ENCODE assay signal across 8 mouse cellular contexts in the genomic region with DNA sequence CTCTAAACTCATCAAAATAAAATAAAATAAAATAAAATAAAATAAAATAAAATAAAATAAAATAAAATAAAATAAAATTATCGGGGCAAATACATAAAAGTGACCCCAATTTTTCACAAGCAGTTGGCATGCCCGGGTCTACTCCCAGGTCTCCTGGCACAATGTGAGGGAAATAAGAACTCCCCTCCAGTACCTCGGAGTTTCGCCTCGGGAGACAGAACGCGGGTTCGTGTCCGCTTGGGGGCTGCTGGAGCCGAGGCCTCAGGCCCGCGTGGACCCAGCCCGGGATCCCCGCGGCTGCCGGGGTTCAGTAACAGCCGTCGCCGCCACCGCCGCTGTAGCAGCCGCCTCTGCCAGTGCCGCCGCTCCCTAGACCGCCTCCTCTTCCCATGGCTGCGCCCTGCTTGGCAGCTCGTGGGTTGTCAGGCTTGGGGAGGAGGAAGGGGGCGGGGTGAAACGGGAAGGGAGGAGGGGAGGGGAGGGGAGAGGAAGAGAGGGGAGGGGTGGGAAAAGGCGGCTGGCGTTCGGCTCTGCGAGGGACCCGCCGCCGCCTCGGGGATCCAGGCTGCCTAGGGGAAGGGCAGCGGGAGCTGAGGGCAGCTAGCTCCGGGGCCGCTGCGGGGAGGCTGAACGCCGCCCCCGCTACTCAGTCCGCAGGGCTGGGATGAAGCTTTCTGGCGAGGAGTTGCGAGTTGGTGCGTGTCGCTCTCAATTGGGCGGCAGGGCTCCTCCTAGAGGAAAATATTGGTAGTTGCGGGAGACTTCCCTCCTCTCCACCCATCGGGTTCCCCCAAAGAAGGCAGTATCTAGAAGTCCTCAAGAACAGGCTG. TPM values are rescaled to one million over a fixed set of nuclear protein-coding genes. Genes with fewer than 3 reads are reported as not detected.
DNase-seq lines count a peak whose midpoint lies in the region; ATAC-seq and TF ChIP-seq lines count a peak whose summit lies in the region.

Gene Ghr (minus strand): TSS at position 686 of the 830 bp plus-strand sequence.

- H3K9ac ChIP-seq in embryonic facial prominence, embryonic 15.5 days: peak within 1 kb of the TSS; percentile 71
- peak within 1 kb of the TSS; percentile 85 for H3K9ac ChIP-seq in heart, embryonic 11.5 days (ENCODE audit: low read depth, low read length)
- peak within 1 kb of the TSS; percentile 89 for H3K9ac ChIP-seq in kidney, embryonic 16.5 days (replicated peaks; ENCODE audit: low read length)
- peak within 1 kb of the TSS; percentile 82 for H3K9ac ChIP-seq in stomach, embryonic 14.5 days (replicated peaks; ENCODE audit: low read depth, low read length)

- peak within 1 kb of the TSS; percentile 12 for H3ac ChIP-seq in myocyte (ENCODE audit: control insufficient read depth, insufficient read length)

- ATAC-seq in embryonic facial prominence, embryonic 15.5 days (ENCODE audit: insufficient number of reproducible peaks, low FRiP score, low TSS enrichment, low read depth): peak; percentile 91
- peak; percentile 81 for ATAC-seq in heart, embryonic 11.5 days (replicated peaks; ENCODE audit: insufficient number of reproducible peaks, low FRiP score, low TSS enrichment)
- peak; percentile 94 for ATAC-seq in kidney, embryonic 16.5 days (ENCODE audit: low FRiP score, low TSS enrichment)
- ATAC-seq in stomach, embryonic 14.5 days (ENCODE audit: insufficient number of reproducible peaks, insufficient read depth, low FRiP score, low read depth): peak; percentile 87

- H3K4me3 ChIP-seq in bone marrow, adult 2 months (replicated peaks; ENCODE audit: control insufficient read depth, low read depth, low read length): peak within 1 kb of the TSS; percentile 39
- H3K4me3 ChIP-seq in embryonic facial prominence, embryonic 15.5 days (replicated peaks): peak within 1 kb of the TSS; percentile 77
- H3K4me3 ChIP-seq in heart, embryonic 11.5 days (ENCODE audit: low read depth, low read length): peak within 1 kb of the TSS; percentile 78
- peak within 1 kb of the TSS; percentile 87 for H3K4me3 ChIP-seq in kidney, embryonic 16.5 days (ENCODE audit: low read length)
- H3K4me3 ChIP-seq in myocyte: peak within 1 kb of the TSS; percentile 73
- peak within 1 kb of the TSS; percentile 77 for H3K4me3 ChIP-seq in stomach, embryonic 14.5 days (ENCODE audit: low read depth, low read length)

- under 1% methylated on average over 46 of the region's 52 CpGs for whole genome bisulfite sequencing in bone marrow, adult 2 months
- WGBS in embryonic facial prominence, embryonic 15.5 days: under 1% methylated on average over 51 of the region's 52 CpGs
- under 1% methylated on average over 51 of the region's 52 CpGs for WGBS in heart, embryonic 11.5 days (ENCODE audit: insufficient replicate concordance)
- WGBS in kidney, embryonic 16.5 days: under 1% methylated on average over 47 of the region's 52 CpGs
- WGBS in stomach, embryonic 14.5 days: 0% methylated on average over 51 of the region's 52 CpGs

- TF ChIP-seq CTCF in bone marrow, adult 2 months (IDR thresholded peaks at IDR 0.05; ENCODE audit: control insufficient read depth, insufficient read depth, low read length): peak; percentile 44; the same call in 1 of the 2 replicates

- no peaks in the 10 kb centered on the region for H3K9me3 ChIP-seq in embryonic facial prominence, embryonic 15.5 days (replicated peaks)
- no peaks in the 10 kb centered on the region for H3K9me3 ChIP-seq in heart, embryonic 11.5 days (replicated peaks; ENCODE audit: control insufficient read depth, low read length)
- H3K9me3 ChIP-seq in kidney, embryonic 16.5 days (ENCODE audit: low read length): no peaks in the 10 kb centered on the region
- H3K9me3 ChIP-seq in stomach, embryonic 14.5 days (ENCODE audit: control insufficient read depth, low read depth, low read length): no peaks in the 10 kb centered on the region

- no peak for TF ChIP-seq POLR2A in bone marrow, adult 2 months (IDR thresholded peaks at IDR 0.05; ENCODE audit: borderline replicate concordance, control insufficient read depth, low read depth, low read length)
- peak; percentile 96 for TF ChIP-seq POLR2A in myocyte (IDR thresholded peaks at IDR 0.05; ENCODE audit: insufficient read length, low read depth)

- H3K27ac ChIP-seq in bone marrow, adult 2 months (ENCODE audit: control insufficient read depth, insufficient read depth, low read depth, low read length, poor library complexity): no peak within 1 kb of the TSS
- H3K27ac ChIP-seq in embryonic facial prominence, embryonic 15.5 days (replicated peaks): peak within 1 kb of the TSS; percentile 97
- H3K27ac ChIP-seq in heart, embryonic 11.5 days (ENCODE audit: low read depth, low read length): peak within 1 kb of the TSS; percentile 92
- peak within 1 kb of the TSS; percentile 96 for H3K27ac ChIP-seq in kidney, embryonic 16.5 days (ENCODE audit: low read length)
- peak within 1 kb of the TSS; percentile 97 for H3K27ac ChIP-seq in stomach, embryonic 14.5 days (ENCODE audit: low read length)

- no peaks in the 10 kb centered on the region for H3K36me3 ChIP-seq in embryonic facial prominence, embryonic 15.5 days
- no peaks in the 10 kb centered on the region for H3K36me3 ChIP-seq in heart, embryonic 11.5 days (ENCODE audit: control insufficient read depth, insufficient read depth, low read length)
- H3K36me3 ChIP-seq in kidney, embryonic 16.5 days (ENCODE audit: insufficient read depth, low read length): no peaks in the 10 kb centered on the region
- H3K36me3 ChIP-seq in myocyte (ENCODE audit: control insufficient read depth, insufficient read depth): no peaks in the 10 kb centered on the region
- H3K36me3 ChIP-seq in stomach, embryonic 14.5 days (ENCODE audit: control insufficient read depth, insufficient read depth, low read length): no peaks in the 10 kb centered on the region

- H3K4me2 ChIP-seq in embryonic facial prominence, embryonic 15.5 days (replicated peaks): peak within 1 kb of the TSS; percentile 72
- H3K4me2 ChIP-seq in heart, embryonic 11.5 days: peak within 1 kb of the TSS; percentile 61
- peak within 1 kb of the TSS; percentile 76 for H3K4me2 ChIP-seq in kidney, embryonic 16.5 days (replicated peaks; ENCODE audit: low read depth, low read length)
- peak within 1 kb of the TSS; percentile 89 for H3K4me2 ChIP-seq in myocyte (ENCODE audit: low read depth)
- peak within 1 kb of the TSS; percentile 63 for H3K4me2 ChIP-seq in stomach, embryonic 14.5 days (replicated peaks; ENCODE audit: low read depth, low read length)

- H3K27me3 ChIP-seq in embryonic facial prominence, embryonic 15.5 days: no peaks in the 10 kb centered on the region
- H3K27me3 ChIP-seq in heart, embryonic 11.5 days (ENCODE audit: control insufficient read depth, insufficient read depth, low read length): no peaks in the 10 kb centered on the region
- H3K27me3 ChIP-seq in kidney, embryonic 16.5 days (ENCODE audit: insufficient read depth, low read length): no peaks in the 10 kb centered on the region
- H3K27me3 ChIP-seq in myocyte (ENCODE audit: control insufficient read depth, insufficient read depth, insufficient read length): no peaks in the 10 kb centered on the region
- H3K27me3 ChIP-seq in stomach, embryonic 14.5 days (ENCODE audit: control insufficient read depth, insufficient read depth, low read length): no peaks in the 10 kb centered on the region

- no peaks in the 10 kb centered on the region for H3K79me2 ChIP-seq in myocyte (ENCODE audit: control insufficient read depth, insufficient read depth)

- DNase-seq in A20 (ENCODE audit: low read depth, low spot score) (peak; percentile 58), liver (peak; percentile 82)

- no peaks in the 10 kb centered on the region for H3K4me1 ChIP-seq in bone marrow, adult 2 months (ENCODE audit: control insufficient read depth, insufficient read depth, low read length)
- peaks cover 16% of the 10 kb centered on the region for H3K4me1 ChIP-seq in embryonic facial prominence, embryonic 15.5 days
- peaks cover 19% of the 10 kb centered on the region; the same call in 1 of the 2 replicates for H3K4me1 ChIP-seq in heart, embryonic 11.5 days (ENCODE audit: control insufficient read depth, insufficient read depth, low read length)
- H3K4me1 ChIP-seq in kidney, embryonic 16.5 days (ENCODE audit: insufficient read depth, low read length): peaks cover 20% of the 10 kb centered on the region
- H3K4me1 ChIP-seq in stomach, embryonic 14.5 days (ENCODE audit: control insufficient read depth, insufficient read depth, low read length): peaks cover 21% of the 10 kb centered on the region

TF ChIP-seq in myocyte, 11 proteins besides CTCF, POLR2A, EP300 and RAD21:
- TF ChIP-seq POLR2AphosphoS2 (IDR thresholded peaks at IDR 0.05; ENCODE audit: insufficient read length, low read depth): peak; percentile 86
- no peak for TF ChIP-seq CEBPB (IDR thresholded peaks at IDR 0.05; ENCODE audit: insufficient read depth, poor library complexity, severe bottlenecking)
- TF ChIP-seq MYOD1 (IDR thresholded peaks at IDR 0.05; ENCODE audit: control insufficient read depth in 1 of 3, insufficient read length in 2 of 3, low read depth in 2 of 3): peak in 1 of 3 experiments; percentile 61
- peak in 2 of 3 experiments; percentile 37 to 68 for TF ChIP-seq MYOG (IDR thresholded peaks at IDR 0.05; ENCODE audit: control insufficient read depth in 1 of 3, insufficient read depth in 1 of 3, insufficient read length in 2 of 3, low read depth in 2 of 3)

RNA-seq across cellular contexts. Expression of gene Ghr, which starts in this region (rescaled TPM):
- 4.3 and 10.0 TPM in 2 replicates for polyA plus RNA-seq in bone marrow, adult 2 months (2011; ENCODE audit: insufficient read depth, insufficient read length, low replicate concordance, missing spikeins)
- polyA plus RNA-seq in embryonic facial prominence, embryonic 15.5 days (2015; fragmentation: Nextera tagmentation; extraction: Ambion mirVana): 59.2 and 60.8 TPM in 2 replicates
- 53.8 and 56.5 TPM in 2 replicates for polyA plus RNA-seq in heart, embryonic 11.5 days (2014; fragmentation: Nextera tagmentation; extraction: Ambion mirVana)
- 68.4 and 74.8 TPM in 2 replicates for polyA plus RNA-seq in kidney, embryonic 16.5 days (2015; fragmentation: Nextera tagmentation; extraction: Ambion mirVana)
- polyA plus RNA-seq in myocyte (2012; fragmentation: generic; extraction: Trizol): 21.3 TPM
- 149 and 157 TPM in 2 replicates for polyA plus RNA-seq in stomach, embryonic 14.5 days (2014; fragmentation: Nextera tagmentation; extraction: Ambion mirVana)
